Mouse (Mus musculus) regulatory T cell (primary cell): ENCODE measurements around the gene Fetub.

ENCODE experiments used
- in situ Hi-C: fragments of 300-600 bp; cut with MboI, MseI; formaldehyde crosslinking; loops from one replicate; pipeline ENCODE4 v1.15.1; 2025; ENCODE audit warnings: high pct_unique_total_duplicates

Gene Fetub

DNA sequence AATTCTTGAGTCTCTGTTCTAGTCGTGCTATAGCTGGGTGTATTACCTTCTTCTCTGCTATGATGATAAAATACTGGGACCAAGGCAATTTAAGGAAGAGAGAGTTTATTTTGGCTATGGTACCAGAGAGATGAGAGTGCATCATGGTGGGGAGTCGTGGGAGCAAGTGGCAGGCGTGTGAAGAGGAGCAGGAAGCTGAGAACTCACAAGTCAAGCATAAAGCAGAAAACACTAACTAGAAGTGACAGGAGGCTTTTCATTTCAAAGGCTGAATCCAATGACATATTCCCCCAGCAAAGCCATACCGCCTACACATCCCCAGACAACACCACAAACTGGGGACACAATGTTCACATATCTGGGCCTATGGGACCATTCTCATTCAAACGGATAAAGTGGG, 44.1 kb downstream of the Fetub start:
- in situ Hi-C loops, result no loop called here

DNA sequence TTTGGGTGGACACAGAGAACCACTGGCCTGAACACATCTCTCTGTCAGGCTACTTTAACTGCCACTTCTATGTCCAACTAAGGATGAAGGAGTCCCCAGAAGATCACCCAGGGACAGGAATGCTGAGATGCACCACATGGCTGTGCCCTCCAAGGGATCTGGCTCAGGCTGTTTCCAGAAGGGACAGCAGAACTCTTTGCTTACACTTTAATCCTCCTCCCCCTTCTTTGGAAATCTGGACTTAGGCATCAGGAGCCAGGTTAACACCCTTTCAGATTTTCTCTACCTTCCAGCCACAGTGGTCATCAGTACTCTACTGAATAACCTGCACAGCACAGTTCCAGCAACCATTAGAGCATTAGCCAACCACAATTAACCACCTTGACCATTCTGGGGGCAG, 45.2 kb downstream of the Fetub start:
- in situ Hi-C loops, result no loop called here

DNA sequence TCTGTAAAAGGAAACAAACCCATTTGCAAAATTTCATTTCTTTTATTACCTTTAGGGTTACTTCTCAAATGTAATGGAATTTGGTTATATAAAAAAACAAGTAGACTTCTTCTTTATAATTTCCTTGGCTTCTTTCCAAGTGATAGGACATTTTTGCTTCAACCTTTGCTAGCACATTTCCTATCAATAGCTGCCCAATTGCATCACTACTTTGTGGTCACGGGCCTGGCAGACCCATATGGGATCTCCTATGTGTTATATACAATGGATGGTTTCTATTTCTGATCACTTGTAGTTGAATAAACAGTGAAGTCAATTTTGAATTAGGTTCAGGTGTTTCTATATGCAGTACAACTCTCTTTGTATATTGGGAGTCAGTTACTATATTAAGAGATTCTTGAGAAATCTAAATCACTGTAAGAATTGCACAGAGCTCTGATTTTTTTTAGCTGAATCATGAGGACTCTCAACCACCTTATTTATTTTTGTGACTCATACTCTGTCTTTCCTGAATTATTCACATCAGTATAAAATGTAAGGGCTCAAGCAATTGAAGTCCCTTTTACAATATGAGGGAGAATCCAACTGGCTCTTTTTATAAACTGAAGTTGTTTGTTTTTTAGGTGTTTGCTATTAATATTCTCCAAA, 49.4 kb downstream of the Fetub start:
- in situ Hi-C loops, result no loop called here
